Mouse (Mus musculus) hindbrain, embryonic 11.5 days (tissue): ENCODE measurements around the gene Cfap52. TPM values are rescaled to one million over a fixed set of nuclear protein-coding genes. Genes with fewer than 3 reads are reported as not detected.

Source experiments
- ATAC-seq: fragments of 200-750 bp; cut with Nextera tagmentation; 2 replicates; pipeline ENCODE4 v1.8.0; 2017; ENCODE audit warnings: mild to moderate bottlenecking, moderate TSS enrichment, moderate library complexity; ENCODE audit not compliant: low FRiP score
- DNase-seq: peaks from one replicate; pipeline ENCODE4 v3.0.0-alpha.2; 2015; ENCODE audit warnings: low spot score
- H3K27ac ChIP-seq: fragments of 300-500 bp; sonication (generic); 2 replicates; pipeline ENCODE4 v1.5.1; 2014; ENCODE audit warnings: mild to moderate bottlenecking, low read depth, low read length
- H3K27me3 ChIP-seq: fragments of 300-500 bp; sonication (generic); 2 replicates; pipeline ENCODE4 v1.6.1; 2014; ENCODE audit warnings: mild to moderate bottlenecking, low read length, moderate library complexity, mixed read lengths; ENCODE audit not compliant: control insufficient read depth, insufficient read depth
- H3K36me3 ChIP-seq: fragments of 300-500 bp; sonication (generic); 2 replicates; pipeline ENCODE4 v1.6.1; 2014; ENCODE audit warnings: mild to moderate bottlenecking, low read length, moderate library complexity, mixed read lengths; ENCODE audit not compliant: control insufficient read depth, insufficient read depth
- H3K4me1 ChIP-seq: fragments of 300-500 bp; sonication (generic); replicated peaks from 2 replicates; pipeline ENCODE4 v1.6.1; 2014; ENCODE audit warnings: low read length, mixed read lengths; ENCODE audit not compliant: control insufficient read depth, insufficient read depth
- H3K4me2 ChIP-seq: fragments of 300-500 bp; sonication (generic); replicated peaks from 2 replicates; pipeline ENCODE4 v1.6.1; 2014; ENCODE audit warnings: mild to moderate bottlenecking, low read depth, low read length
- H3K4me3 ChIP-seq: fragments of 300-500 bp; sonication (generic); 2 replicates; pipeline ENCODE4 v1.5.1; 2014; ENCODE audit warnings: low read depth, low read length
- H3K9ac ChIP-seq: fragments of 300-500 bp; sonication (generic); 2 replicates; pipeline ENCODE4 v1.6.1; 2014; ENCODE audit warnings: low read depth, low read length
- H3K9me3 ChIP-seq: fragments of 300-500 bp; sonication (generic); 2 replicates; pipeline ENCODE4 v1.6.1; 2016; ENCODE audit warnings: low read length; ENCODE audit not compliant: control insufficient read depth
- WGBS: fragments of 180-500 bp; shearing (Covaris S2); extraction: QIAGEN DNeasy Blood & Tissue Kit; methylation state at CpG from one replicate; pipeline ENCODE4 v1.1.7; 2014; 5-methylcytosine and 5-hydroxymethylcytosine counted together
- polyA plus RNA-seq: library from polyadenylated mRNA; unstranded; fragments of >200 nt; fragmentation: Nextera tagmentation; extraction: Ambion mirVana; gene quantifications from 2 replicates; pipeline ENCODE4 v1.2.1, GENCODE M21; 2014

The Cfap52 gene
- polyA plus RNA-seq = 5.1 and 5.7 TPM in 2 replicates

DNA sequence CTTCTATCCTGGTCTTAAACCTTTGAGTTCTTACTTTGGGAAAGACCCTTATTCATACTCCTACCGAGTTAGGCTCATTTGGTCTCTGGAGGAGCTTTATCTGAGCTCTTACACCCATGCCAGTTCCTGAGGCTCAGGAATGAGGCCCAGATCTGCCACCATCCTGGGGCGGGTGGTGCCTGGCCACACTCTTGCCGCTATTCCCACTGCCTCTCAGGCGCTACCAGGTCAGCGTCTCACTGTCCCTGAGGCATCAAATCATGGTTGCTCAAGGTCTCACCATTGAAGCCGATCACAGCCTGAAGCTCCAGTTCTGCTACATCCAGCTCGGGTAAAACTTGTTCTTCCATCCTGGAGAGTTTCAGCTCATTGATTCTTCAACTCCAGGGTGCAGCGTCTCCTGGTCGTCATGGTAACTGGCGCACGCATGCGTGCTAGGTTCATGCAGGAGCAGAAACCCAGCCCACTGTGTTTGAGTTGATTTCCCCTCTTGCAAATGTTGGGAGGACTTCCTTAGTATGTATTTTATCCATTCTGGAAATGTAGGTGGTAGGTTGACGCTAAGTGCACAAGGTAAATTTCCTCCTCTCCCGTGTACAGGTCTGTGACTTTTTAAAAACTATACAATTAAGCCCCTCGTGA lies at the start of gene Cfap52:
Gene Cfap52 (minus strand): TSS at position 410 of the 642 bp plus-strand sequence.
- H3K27ac ChIP-seq = no peak within 1 kb of the TSS
- H3K9ac ChIP-seq = peak within 1 kb of the TSS; percentile 64

DNA sequence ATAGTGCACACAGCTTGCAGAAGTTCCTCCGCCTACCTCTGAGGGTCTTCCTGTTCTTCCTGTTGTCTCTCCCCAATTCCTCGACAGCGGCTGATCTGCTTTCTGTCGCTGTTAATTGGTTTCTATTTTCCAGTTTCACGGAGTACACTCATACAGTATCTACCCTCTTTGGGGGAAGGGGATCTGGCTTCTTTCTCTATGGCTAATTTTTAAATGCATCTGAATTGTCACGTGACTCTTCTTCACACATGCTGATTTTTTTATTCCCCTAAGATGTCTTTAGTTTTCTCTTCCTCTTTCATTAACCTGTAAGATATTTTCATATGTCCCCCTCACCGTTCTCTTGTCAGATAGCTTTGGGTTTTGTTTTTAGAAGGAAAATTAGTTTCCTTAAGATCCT lies 46.8 kb upstream of the Cfap52 start:
- H3K4me1 ChIP-seq = no peaks in the 10 kb centered on the region
- no peak overlapping the region for H3K4me2 ChIP-seq
- no peaks in the 10 kb centered on the region for H3K36me3 ChIP-seq
- DNase-seq = no peak
- no peaks in the 10 kb centered on the region for H3K27me3 ChIP-seq
- no peak overlapping the region for H3K4me3 ChIP-seq
- 86% methylated on average over 7 of the region's 7 CpGs for WGBS
- H3K27ac ChIP-seq = no peak overlapping the region
- ATAC-seq = no peak
- H3K9ac ChIP-seq = no peak overlapping the region
- no peaks in the 10 kb centered on the region for H3K9me3 ChIP-seq

More for the DNA sequence above, at the start of gene Cfap52:
- Histone ChIP-seq H3K4me3 (peak within 1 kb of the TSS; percentile 63), H3K4me1 (no peaks in the 10 kb centered on the region), H3K36me3 (no peaks in the 10 kb centered on the region), H3K9me3 (no peaks in the 10 kb centered on the region), H3K27me3 (no peaks in the 10 kb centered on the region), H3K4me2 (peak within 1 kb of the TSS; percentile 70)
- 11% methylated on average over 15 of the region's 15 CpGs for WGBS
- ATAC-seq = peak; percentile 27; the same call in 1 of the 2 replicates
- DNase-seq = peak; percentile 91

DNA sequence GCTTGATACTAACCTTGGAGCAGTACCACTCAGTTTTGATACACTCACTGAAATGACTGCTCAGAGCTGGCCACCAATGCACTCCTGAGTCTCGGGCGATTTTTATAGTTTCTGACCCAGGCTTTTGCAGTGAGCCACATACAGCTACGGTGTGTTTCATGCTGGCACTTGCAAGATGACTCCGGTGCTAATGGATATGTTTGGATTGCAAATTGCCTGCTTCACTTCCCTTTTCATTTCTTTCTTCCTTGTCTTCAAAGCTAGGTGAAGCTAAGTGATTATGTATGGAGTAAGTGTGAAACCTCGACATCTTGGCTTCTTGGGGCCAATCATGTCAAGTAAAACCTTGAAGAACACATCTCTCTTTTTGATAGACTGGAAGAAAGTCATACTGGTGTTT lies 43.9 kb upstream of the Cfap52 start:
- no peak overlapping the region for H3K4me2 ChIP-seq
- no peaks in the 10 kb centered on the region for H3K27me3 ChIP-seq
- no peaks in the 10 kb centered on the region for H3K36me3 ChIP-seq
- no peak overlapping the region for H3K27ac ChIP-seq
- H3K4me3 ChIP-seq = no peak overlapping the region
- WGBS = 78% methylated on average over 5 of the region's 5 CpGs
- DNase-seq (no peak), ATAC-seq (no peak)
- no peak overlapping the region for H3K9ac ChIP-seq
- H3K9me3 ChIP-seq = no peaks in the 10 kb centered on the region
- peaks cover 7% of the 10 kb centered on the region; the same call in 1 of the 2 replicates for H3K4me1 ChIP-seq

DNA sequence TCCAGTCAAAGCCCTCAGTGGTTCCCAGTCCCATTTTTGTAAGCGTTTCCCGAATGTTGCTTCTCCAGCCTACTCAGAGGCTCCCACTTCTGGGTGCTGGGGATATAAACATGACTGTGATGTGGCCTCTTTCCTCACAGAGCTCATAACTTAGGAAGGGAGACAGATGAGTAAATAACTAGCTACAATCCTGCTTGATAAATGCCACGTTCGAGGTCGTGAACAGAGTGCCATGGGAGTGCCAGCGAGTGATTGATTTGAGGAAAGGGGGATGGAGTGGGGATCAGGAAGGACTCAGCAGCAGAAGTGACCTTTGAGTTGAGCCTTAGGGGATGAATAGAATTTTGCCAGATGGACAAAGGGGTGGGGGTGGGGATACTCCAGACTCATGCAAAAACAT lies 42.2 kb upstream of the Cfap52 start:
- ATAC-seq (no peak), DNase-seq (peak; percentile 36)
- Histone ChIP-seq H3K4me2 (no peak overlapping the region), H3K36me3 (no peaks in the 10 kb centered on the region), H3K9ac (no peak overlapping the region), H3K27ac (peak overlapping the region; percentile 4; the same call in 1 of the 2 replicates), H3K27me3 (no peaks in the 10 kb centered on the region), H3K4me3 (no peak overlapping the region), H3K9me3 (no peaks in the 10 kb centered on the region), H3K4me1 (peaks cover 7% of the 10 kb centered on the region; the same call in 1 of the 2 replicates)
- 39% methylated on average over 6 of the region's 6 CpGs for WGBS

DNA sequence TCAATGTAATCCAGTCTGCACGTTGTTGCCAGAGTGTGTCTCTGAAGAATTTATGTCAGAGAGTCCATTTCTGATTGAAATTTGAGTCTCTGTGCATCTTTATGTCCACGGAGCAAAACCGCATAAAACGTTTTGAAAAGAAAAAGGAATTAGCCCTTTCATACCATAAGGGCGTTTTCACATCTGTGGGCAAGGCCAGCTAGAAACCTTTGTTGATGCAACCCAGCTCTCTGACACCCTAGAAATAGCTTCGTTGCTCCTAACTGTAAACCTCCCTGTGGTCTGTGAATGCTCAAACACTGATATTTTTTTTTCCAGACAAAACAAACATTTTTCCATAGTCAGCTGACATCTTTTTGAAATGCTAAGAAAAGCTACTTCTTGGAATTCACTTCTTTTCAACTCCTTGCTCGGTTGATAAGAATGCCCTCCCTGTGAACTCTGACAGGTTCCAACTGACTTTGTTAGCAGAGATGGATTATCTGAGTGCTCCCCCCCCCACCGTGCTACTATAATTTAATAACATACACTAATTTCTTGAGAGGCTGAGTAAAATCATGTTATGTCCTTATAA lies 40.9 kb upstream of the Cfap52 start:
- H3K9ac ChIP-seq = no peak overlapping the region
- DNase-seq = peak; percentile 18
- H3K4me3 ChIP-seq = no peak overlapping the region
- H3K27me3 ChIP-seq = no peaks in the 10 kb centered on the region
- H3K9me3 ChIP-seq = no peaks in the 10 kb centered on the region
- 31% methylated on average over 8 of the region's 8 CpGs for WGBS
- H3K36me3 ChIP-seq = no peaks in the 10 kb centered on the region
- peaks cover 7% of the 10 kb centered on the region; the same call in 1 of the 2 replicates for H3K4me1 ChIP-seq
- no peak overlapping the region for H3K4me2 ChIP-seq
- H3K27ac ChIP-seq = no peak overlapping the region
- ATAC-seq = no peak

DNA sequence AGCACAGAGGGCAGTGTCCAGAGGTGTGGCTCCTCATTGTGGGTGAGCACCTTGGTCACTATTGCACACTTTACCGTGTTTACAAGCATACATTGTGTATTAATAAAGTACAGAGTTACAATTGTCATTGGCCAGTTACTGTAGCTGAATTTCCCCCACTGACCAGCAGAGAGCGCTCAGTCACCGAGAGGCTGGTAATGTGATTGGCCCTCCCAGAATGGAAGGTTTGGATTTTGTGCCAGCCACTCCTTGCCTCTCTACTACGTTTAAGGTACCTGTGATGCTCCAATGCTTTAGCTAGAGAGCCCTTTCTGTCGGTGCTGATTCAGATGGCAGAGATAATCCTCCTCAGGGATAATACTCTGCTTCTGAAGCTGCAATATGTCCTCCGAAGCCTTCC lies 38.7 kb upstream of the Cfap52 start:
- WGBS = 22% methylated on average over 6 of the region's 6 CpGs
- DNase-seq (peak; percentile 80), ATAC-seq (no peak)
- Histone ChIP-seq H3K27me3 (no peaks in the 10 kb centered on the region), H3K4me2 (no peak overlapping the region), H3K4me1 (peaks cover 7% of the 10 kb centered on the region; the same call in 1 of the 2 replicates), H3K36me3 (no peaks in the 10 kb centered on the region), H3K9me3 (no peaks in the 10 kb centered on the region), H3K9ac (no peak overlapping the region), H3K27ac (no peak overlapping the region), H3K4me3 (no peak overlapping the region)

DNA sequence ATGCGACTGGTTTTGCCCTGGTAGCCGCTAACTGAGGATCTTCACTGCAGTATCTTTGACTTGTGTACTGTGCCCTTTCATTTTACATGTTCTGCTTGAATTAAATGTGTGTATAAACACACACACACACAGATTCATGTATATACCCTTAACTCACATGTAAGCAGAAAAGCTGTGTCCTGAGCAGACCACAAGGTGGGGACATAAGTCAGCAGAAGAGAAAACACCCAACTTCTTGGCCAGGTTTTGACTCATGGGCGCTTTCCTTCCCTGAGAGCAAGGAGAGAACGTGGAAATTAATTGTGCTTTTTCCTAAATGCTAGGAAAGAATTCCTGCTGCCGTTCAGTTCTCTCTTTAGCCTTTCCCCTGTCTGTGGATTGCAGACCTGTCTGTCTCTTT lies 34.2 kb upstream of the Cfap52 start:
- Histone ChIP-seq H3K4me1 (no peaks in the 10 kb centered on the region), H3K9me3 (no peaks in the 10 kb centered on the region), H3K27me3 (no peaks in the 10 kb centered on the region), H3K27ac (no peak overlapping the region), H3K36me3 (no peaks in the 10 kb centered on the region), H3K4me2 (no peak overlapping the region), H3K4me3 (no peak overlapping the region), H3K9ac (no peak overlapping the region)
- 74% methylated on average over 5 of the region's 5 CpGs for WGBS
- ATAC-seq = no peak
- DNase-seq = peak; percentile 19

DNA sequence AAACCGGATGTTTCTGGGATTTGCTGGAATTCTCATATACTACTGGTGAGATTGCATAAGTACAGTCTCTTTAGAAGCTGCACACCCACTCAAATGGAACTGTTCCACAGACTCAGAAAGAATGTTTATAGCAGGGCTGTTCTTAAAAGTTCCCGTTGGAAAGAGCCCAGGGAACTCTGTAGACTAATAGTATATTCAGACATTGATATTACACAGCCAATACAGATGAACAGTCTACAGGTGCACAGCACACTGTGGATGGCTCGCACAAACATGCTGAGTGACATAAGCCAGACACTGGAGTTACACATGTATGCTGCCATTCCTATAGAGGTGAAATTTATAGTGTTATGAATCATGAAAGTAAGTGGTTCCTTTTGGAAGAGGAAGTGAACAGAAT lies 33.5 kb upstream of the Cfap52 start:
- 94% methylated on average over 3 of the region's 3 CpGs for WGBS
- Histone ChIP-seq H3K4me3 (no peak overlapping the region), H3K36me3 (no peaks in the 10 kb centered on the region), H3K4me1 (no peaks in the 10 kb centered on the region), H3K9ac (no peak overlapping the region), H3K4me2 (no peak overlapping the region), H3K27ac (no peak overlapping the region), H3K9me3 (no peaks in the 10 kb centered on the region), H3K27me3 (no peaks in the 10 kb centered on the region)
- no peak for DNase-seq
- ATAC-seq = no peak

DNA sequence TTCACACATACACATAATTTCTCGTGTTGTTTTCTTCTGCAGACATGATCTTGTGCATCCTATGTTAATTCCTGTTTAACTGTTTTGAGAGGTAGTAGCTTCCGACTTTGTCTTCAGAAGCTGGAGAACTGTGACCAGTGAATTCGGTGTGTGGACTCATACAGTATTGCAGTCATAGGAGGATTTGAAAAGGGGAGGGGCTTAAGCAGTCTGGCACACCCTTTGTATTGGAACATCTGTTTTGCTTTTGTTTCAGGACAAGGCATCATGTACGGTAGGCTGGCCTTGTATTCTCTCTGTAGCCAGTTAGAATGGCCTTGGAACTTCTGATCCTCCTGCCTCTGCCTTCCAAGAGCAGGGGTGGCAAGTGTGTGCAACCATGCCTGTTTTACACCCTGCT lies 30.5 kb upstream of the Cfap52 start:
- Histone ChIP-seq H3K36me3 (no peaks in the 10 kb centered on the region), H3K4me2 (no peak overlapping the region), H3K4me1 (no peaks in the 10 kb centered on the region), H3K27ac (no peak overlapping the region), H3K27me3 (no peaks in the 10 kb centered on the region), H3K9me3 (no peaks in the 10 kb centered on the region), H3K4me3 (no peak overlapping the region), H3K9ac (no peak overlapping the region)
- ATAC-seq (no peak), DNase-seq (no peak)
- 75% methylated on average over 4 of the region's 4 CpGs for WGBS
